Mouse (Mus musculus): Measurements from ENCODE around the gene Jsrp1.
"Not testable (repeated sequence)": the region's sequence is repeated elsewhere in the genome, so short reads cannot be mapped to it uniquely, and the experiment has no call there.

The Jsrp1 gene

DNA sequence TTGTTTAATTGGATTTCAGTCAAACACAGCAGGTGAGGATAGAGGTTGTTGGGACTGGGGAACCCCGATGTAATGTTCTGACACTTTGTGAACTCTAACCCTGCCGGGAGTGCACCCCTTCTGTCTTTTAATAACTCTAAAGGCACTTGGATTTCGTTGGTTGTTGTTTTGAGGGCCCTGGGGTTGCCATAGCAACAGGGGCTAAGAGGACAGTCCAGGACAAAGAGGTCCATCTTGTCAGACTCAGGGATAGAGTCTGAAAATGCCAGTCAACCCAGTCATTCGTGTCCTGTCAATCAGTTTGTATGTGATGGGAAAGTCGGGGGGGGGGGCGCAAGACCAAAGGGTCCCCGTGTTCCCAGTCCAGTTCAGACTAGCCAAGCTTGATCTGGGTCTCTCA lies 19.5 kb upstream of the Jsrp1 start:
- no peak for DNase-seq (ENCODE audit: low spot score in 2 of 2)

DNA sequence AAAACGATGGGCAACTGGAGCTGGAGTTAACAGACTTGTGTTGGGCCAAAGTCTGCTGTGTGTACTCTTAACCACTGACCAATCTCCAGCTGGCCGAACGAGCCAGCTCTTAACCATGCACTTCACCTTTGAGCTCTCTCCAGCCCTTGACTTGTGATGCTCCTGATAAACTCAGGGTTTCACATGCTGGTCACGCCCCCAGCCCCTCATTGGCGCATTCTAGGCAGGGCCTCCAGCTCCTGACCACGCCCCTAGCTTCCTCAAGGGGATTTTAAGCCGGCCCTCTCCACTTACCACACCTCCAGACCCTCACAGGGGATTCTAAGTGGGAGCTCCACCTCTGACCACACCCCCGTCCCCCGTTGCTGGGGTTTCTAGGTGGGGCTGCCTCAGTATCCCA lies 17.8 kb upstream of the Jsrp1 start:
- DNase-seq (ENCODE audit: low spot score in 2 of 2), result peak in 1 of 2 experiments; percentile 55

DNA sequence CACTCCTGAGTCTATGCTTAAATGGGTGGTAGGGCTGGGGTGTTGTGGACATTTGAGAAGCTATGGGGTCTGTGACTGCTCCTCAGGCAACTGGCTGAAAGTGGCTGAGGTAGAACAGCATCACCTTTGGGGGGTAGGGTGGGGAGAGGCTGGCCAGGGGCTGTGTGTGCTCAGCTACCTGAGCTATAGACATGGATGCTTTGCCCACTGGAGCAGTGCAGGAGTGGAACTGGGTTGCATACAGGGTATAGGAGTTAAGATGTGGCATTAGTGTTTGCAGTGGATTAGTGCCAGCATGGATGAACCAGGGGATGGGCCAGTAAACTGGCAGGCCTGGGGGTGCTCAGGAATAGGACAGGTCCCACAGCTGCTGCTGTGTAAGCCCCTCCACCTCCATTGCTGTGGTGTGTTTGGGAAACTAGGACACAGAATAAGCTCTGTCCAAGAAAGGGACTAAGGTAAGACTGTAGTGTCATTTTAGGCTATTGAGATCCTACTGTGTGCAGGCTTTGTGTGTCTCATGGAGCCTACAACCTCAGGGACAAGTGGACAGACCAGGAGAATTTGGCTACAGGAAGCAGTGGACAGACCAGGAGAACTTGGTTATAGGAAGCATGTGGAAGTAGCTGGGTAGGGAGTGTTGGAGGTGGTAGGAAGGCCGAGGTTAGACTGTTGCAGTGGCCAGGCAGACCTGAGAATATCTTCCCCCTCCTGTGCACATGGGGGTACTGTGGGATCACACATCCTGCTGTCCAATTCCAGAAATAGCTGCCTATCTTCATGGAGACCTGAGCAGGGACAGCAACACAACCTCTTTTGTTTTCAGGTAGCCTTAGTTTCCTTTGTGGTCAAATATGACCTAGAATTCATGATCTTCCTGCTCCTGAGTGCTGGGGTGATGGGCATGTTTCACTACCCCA lies 16.3 kb upstream of the Jsrp1 start:
- DNase-seq (ENCODE audit: low spot score in 2 of 2), result no peak

DNA sequence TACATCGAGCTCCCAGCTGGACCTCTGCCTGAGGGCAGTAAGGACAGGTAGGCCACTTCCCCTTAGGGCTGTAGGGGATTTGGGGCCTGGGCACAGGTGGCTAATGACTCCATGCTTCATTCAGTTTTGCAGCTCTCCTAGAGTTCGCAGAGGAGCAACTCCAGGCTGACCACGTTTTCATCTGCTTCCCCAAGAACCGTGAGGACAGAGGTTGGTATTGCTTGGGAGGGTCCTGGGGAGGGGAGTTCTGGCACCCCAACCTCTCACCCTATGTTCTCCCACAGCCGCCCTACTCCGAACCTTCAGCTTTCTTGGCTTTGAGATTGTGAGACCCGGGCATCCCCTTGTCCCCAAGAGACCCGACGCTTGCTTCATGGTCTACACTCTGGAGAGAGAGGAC lies 15.3 kb upstream of the Jsrp1 start:
- DNase-seq (ENCODE audit: low spot score in 2 of 2), result not testable (repeated sequence)

DNA sequence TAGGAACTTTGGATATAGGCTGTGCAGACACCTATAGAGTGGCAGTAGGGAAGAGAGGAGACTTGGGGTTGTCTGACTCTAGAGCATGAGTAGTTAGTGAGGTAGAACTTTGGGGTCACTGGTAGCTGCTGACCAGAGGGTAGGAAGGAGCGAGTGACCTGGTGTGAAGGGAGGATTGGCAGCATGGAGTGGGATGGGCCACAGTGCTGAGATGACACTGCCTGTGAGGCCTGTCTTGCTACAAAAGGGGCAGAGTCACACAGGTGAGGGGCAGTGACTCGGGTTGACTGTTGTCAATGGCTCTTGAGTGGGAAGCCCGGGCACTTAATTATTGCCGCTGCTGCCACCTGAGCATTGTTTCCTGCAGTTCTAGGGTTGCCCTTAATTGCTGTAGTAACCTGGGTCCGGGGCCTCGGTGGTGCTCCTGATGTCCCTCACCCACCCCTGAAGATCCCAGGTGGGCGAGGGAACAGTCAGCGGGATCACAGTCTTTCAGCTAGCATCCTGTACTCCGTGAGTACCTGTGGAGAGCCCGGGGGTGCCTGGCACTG lies 14.6 kb upstream of the Jsrp1 start:
- DNase-seq (ENCODE audit: low spot score in 2 of 2), result no peak

DNA sequence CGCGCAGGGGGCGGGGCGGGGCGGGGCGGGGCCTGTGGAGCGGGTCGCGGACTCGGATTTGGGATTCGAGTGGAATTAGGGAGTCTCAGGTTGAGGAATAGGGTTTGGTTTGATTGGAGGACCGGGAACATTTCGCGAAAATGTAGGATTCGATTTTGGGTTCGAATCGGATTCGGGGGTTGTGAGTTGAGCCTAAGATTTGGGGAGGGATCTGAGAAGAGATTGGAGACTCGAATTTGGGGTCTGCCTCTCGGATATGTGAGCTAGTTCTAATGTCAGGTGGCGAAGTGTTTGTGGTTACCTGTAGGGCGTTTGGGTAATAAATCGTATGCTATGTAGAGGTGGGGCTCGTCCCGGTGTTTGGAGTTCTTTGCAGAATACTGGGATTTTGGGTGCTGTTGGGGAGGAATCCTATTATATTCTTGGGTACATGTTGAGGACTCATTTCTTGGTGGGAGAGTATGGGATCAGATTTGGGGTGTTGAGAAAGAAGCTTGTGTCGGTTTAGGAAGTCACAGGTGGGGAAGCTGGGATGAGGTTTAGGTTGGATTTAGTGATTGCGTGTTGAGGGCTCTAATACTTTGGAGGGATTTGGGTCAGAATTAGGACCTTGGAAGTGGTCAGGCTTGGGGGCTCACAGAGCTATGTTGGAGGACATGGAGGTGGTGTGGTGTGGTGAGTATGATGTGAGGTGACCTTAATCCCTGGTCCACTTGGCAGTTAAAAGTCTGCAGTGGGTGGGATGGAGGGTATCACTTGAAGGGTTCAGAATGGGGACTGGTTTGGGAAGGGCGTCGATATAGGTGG lies 14.0 kb upstream of the Jsrp1 start:
- no peak for DNase-seq (ENCODE audit: low spot score in 2 of 2)

DNA sequence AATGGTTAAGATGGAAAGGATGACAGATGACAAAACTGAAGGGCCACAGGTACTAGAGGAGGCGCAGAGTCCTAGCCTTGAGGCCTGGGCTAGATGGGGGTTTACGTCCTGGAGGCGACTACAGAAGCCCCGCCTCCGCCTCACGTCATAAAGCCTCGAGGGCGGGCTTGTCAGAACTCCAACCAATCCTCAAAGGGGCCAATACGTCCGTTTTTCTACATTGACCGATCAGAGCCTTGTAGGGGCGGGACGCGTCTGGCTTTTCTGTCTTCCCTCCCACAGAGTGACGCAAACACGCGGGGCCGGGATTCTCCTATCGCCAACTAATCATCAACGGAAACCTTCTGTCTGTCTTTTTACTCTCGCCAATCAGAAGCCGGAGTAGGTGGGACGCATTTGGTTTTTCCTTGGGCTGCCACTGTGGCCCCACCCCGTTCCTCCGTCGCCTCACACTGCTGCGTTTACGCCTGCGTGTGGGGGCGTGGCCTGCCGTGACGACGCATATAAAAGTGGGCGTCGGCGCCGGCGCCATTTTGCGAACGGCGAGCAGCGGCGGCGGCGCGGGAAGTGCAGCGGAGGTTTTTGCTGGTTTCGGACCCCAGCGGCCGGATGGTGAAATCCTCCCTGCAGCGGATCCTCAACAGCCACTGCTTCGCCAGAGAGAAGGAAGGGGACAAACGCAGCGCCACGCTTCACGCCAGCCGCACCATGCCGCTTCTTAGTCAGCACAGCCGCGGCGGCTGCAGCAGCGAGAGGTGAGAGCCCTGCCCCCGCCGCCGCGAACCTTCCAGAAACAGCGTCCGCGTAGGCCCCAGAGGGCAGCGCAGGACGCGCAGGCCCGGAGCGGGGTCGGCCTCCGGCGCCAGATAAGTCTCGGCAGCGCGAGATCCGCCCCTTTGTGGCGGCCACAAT lies 13.1 kb upstream of the Jsrp1 start, which contains the start of gene Oaz1:
Gene Oaz1, plus strand, starts transcription at position 506 of the 912 bp plus-strand sequence.
- DNase-seq (ENCODE audit: low spot score in 2 of 2), result peak; percentile 98 to 99

DNA sequence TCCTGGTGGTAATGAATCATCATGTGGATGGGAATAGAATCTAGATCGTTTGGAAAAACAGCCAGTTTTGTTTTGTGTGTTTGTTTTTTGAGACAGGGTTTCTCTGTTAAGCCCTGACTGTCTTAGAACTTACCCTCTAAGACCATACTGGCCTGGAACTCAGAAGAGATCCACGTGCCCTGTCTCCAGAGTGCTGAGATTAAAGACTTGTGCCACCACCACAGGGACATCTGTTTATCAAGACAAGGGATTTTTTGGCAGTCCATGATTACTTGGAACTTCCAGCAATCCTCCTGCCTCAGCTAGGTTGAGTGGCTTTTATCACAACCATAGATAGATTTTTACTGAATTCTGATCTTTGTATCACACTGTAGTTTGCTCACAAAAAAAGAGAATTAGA lies 11.5 kb upstream of the Jsrp1 start:
- DNase-seq (ENCODE audit: low spot score in 2 of 2), result no peak

DNA sequence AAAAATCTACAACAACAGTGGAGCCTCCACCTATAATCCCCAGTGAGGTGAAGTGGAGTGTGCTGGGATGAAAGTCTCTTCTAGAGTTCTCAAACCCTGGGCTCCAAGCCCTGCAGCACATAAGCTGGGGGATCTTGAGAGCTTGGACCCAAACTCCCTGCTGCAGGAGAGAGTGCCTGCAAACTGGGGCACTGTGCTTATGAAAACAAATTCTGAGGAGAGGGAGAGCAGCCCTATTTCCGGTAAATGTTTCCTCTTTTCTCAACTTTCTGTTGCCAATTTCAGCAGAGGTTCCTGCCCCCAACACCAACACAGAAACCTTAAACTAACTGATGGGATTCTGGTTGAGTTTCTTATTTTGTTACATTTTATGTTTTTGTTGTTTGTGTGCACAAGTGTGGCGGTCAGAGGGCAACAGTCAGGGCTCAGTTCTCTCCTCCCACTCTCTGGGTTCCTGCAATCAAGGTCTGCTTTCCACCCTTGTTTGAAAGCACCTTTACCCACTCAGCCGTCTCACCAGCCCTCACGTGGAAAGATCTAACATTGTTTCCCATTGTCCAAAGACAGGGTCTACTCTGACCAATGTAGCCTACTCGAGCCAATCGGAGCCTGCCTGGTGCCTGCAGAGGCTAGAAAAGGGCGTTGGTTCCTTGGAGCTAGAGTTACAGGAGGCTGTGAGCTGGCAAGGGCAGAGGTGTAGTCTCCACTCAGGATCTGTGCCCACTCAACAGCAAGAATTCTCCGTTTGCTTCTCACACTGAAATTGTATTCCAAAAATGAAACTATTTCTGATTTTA lies 10.7 kb upstream of the Jsrp1 start:
- no peak for DNase-seq (ENCODE audit: low spot score in 2 of 2)

DNA sequence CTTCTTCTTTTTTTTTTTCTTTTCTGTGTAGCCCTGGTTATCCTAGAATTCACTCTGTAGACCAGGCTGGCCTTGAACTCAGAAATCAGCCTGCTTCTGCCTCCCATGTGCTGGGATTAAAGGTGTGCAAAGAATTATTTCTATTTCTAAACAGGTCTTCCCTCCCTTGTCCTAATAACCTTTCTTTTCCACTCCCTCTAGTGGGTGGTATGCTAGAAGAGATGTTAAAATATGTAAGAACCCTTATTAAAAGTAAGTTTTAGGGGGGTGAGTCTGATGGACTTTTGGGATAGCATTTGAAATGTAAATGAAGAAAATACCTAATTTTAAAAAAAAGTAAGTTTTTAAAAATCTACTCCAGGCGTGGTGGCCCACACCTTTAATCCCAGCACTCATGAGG lies 10.0 kb upstream of the Jsrp1 start:
- no peak for DNase-seq (ENCODE audit: low spot score in 2 of 2)

DNA sequence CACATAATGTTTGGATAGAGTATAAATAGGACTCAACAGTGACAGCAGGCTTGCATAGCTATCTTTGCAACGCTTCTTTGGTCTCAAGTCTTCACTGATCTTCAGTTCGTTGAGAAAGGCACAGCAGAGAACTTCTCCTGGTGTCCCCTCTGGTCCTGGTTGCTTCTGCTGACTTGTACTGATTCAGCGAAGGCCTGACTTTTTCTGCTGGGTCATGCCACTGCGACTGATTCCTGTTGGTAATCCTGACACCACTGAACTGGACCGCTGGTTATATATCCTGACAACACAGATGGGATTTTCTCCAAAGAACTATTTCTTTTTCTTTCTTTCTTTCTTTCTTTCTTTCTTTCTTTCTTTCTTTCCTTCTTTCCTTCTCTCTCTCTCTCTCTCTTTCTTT lies 9.2 kb upstream of the Jsrp1 start:
- DNase-seq (ENCODE audit: low spot score in 2 of 2), result no peak

DNA sequence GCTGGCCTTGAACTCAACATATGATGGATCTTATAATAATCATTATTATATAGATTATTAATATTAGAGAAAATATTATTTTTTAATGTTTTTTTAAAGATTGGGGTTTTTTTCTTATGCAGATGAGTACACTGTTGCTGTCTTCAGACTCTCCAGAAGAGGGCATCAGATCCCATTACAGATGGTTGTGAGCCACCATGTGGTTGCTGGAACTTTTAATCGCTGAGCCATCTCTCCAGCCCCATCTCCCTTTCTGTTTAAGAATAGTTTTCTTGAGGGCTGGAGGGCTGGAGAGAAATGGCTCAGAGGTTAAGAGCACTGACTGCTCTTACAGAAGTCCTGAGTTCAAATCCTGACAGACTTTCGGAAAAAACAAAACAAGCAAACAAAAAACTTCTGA lies 8.7 kb upstream of the Jsrp1 start:
- DNase-seq (ENCODE audit: low spot score in 2 of 2), result no peak

DNA sequence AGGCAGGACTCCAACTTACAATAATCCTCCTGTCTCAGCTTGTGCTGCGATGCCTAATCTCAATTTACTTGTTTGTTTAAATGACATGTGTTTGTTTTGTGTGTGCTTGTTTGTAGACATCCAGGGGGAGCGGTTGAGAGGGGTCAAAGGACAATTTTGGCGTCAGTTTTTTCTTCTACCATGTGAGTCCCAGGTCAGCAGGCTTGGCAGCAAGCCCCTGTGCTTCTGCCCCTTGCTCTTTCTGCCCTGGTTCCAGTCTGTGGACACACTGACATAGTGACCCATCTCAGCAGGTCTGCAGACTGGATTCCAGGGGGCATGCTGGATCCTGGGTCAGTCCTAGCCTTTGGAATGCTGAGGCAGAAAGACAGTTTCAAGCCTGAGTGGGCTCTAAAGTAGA lies 6.1 kb upstream of the Jsrp1 start:
- DNase-seq (ENCODE audit: low spot score in 2 of 2), result no peak

DNA sequence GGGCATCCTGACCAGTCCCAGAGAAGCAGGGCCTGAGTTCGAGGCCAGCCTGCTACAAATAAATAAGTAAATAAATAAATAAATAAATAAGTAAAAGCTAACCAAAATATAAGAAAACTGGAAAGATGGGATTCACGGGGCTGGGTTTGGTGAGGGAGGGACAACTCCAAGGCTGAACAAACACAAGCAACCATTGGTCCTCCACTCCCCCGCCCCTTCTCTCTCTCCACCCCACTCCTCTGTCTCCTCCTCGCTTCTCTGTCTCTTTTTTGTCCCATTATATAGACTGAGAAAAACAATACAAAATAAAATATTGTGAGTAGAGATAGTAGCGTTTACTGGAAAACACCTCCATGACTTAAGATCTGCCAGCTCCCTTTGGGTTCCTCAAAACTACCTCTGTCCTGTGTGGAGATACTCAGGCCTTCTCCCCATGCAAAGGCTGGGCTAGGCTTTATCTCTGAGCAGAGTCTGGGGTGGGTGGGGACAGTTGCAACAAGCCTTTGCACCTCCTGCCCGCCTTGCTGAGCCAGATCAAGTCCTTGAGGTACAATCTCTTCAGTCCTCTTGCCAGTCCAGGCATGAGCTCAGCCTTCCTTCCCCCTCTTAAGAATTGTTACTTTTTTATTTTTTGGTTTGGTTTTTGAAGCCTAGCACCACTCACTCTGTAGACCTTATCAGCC lies 5.4 kb upstream of the Jsrp1 start:
- no peak for DNase-seq (ENCODE audit: low spot score in 2 of 2)

DNA sequence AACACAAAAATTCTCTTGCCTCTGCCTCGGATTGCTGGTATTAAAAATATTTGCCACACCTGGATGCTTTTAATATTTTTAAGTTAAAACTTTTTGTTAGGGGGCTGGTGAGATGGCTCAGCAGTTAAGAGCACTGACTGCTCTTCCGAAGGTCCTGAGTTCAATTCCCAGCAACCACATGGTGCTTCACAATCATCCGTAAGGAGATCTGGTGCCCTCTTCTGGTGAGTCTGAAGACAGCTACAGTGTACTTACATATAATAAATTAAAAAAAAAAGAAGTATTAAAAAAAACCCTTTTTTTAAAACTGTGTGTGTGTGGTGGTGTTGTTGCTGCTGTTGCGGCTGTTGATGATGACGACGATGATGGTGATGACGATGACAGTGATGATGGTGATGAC lies 4.7 kb upstream of the Jsrp1 start:
- not testable (repeated sequence) for DNase-seq (ENCODE audit: low spot score in 2 of 2)

DNA sequence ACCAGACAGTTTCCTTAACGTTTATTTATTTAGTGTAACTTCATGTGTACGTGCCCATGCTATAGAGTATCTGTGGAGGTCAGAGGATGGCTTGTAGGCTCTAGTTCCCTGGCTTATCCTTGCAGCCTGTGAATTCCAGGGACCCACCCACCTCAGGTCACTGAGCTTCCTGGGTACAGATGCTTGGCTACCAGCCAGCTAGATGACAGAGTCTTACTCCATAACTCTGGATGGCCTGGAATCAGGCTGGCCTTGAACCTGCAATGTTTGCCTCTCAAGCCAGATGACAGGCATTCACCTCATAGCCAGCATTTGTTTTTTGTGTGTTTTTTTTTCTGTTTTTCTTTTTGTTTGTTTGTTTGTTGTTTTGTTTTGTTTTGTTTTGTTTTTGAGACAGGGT lies 3.9 kb upstream of the Jsrp1 start:
- no peak for DNase-seq (ENCODE audit: low spot score in 2 of 2)

DNA sequence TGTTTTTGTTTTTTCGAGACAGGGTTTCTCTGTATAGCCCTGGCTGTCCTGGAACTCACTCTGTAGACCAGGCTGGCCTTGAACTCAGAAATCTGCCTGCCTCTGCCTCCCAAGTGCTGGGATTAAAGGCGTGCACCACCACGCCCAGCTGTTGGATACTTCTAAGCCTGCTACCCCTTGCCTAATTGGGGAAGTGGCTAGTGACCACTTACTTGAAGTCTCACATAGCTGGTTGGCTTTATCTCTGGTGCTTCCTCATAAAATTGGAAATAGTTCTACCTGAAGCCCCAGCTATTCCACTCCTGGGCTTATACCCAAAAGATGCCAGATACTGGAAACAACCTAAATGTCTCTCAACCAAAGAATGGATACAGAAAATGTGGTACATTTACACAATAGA lies 3.0 kb upstream of the Jsrp1 start:
- DNase-seq (ENCODE audit: low spot score in 2 of 2), result not testable (repeated sequence)

DNA sequence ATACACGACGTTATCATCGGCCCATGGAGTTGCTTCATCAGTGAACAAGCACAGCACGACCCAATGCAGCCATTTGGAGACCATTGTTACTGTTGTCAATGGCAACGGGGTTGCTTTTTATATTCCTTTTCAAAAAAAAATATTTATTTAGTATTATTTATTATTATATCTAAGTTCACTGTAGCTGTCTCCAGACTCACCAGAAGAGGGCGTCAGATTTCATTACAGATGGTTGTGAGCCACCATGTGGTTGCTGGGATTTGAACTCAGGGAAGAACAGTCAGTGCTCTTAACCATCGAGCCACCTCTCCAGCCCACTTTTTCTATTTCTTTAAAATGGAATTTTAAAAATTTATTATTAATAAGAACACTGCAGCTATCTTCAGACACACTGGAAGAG lies 1.5 kb upstream of the Jsrp1 start:
- no peak for DNase-seq (ENCODE audit: low spot score in 2 of 2)

DNA sequence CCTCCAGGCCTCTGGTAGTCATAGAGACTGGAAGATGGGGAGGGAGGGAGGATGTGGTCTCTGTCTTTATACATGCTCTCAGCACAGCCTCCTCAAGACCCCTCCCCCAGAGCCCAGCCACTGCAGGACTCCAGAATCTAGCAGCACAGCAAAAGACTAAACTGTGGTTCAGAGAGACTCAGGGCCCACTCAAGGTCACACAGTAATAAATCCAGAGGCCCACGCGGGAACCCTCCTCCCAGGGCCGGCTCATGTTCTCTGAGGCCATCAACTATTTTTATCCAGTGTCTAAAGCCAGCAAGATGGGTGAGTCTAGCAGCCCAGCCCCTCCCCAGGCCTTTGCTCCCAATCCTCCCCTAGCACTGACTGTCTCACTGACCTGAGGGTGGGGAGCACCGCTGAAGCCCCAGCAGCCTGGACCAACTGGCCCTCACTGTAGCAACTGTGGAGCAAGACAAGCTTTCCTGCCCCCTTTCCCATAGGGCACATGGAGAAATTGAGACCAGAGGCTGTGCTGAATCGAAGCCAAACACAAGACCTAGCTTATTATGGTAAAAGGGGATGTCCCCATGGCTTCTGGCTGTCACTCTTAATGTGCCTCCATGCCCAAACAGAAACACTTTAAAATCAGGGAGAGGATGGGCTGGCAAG lies 782 bp downstream of the Jsrp1 start:
- DNase-seq (ENCODE audit: low spot score in 2 of 2), result no peak

DNA sequence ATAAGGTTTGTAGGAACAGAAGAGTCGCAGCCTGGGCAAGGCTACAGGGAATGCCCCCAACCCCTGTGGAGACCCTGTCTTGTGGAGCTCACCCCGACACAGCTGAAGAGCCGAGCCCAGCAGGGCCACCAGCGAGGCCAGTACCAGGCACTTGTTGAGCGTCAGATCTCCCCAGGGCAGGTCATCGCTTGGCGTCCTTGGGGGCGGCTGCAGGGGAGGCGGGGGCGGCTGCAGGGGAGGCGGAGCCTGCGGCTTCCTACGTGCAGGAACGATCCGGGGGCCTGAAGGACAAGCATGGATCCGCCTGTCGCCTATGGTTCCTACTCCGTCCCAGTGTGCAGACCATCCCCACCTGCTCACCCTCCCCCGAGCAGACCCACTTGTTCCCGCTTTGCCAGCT lies 3.2 kb downstream of the Jsrp1 start:
- no peak for DNase-seq (ENCODE audit: low spot score in 2 of 2)

Data from urinary bladder, postnatal 36 days (tissue).